Mouse (Mus musculus) spleen, postnatal 14 days (tissue): ENCODE measurements around the gene Sik3.

Experiments used
- DNase-seq, 2 experiments: peaks; one replicate each; pipeline ENCODE4 v3.0.0; 2021 to 2022; ENCODE audit warnings: low spot score in 2 of 2

The Sik3 gene

DNA sequence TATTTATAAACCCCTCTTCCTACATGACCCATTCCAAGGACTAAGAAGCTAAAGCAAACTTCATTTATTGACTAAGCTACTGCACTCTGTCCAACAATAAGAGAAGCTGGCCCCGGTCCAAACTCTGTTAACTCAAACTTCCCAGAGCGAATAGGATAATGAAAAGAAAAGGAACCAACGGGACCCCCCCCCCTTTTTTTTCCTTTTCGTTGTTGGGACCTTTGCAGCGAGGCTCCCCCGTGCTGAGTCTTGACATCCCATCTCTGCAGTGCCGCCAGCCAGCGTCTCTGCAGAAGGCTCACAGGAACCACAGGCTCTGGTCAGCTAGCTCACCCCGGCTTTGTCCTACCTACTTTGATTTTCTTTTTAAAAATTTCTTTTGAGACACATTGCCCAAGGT, 3.2 kb downstream of the Sik3 start:
- no peak for DNase-seq

DNA sequence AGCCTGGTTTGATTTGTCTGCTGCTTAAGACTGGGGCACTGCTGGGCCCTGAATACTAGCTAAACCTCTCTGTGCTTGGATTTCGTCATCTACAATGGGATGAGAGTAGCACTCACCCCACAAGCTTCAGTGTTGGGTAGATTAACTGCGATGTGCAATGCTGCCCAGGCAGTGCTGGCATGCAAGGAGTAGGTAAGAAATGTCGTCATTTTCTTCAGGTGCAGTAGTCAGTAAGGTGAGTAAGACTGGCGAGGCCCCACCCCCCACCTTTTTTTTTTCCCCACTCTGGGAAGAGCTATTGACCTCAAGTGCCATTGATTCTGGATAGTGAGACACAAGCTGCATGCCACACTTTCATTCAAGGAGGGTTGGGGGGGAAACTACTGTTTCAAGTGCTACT, 3.8 kb downstream of the Sik3 start:
- no peak for DNase-seq

- no peak for DNase-seq
These were observed 5.7 kb downstream of the Sik3 start for GRCm38 (mm10) chr9:46018316-46018715.

DNA sequence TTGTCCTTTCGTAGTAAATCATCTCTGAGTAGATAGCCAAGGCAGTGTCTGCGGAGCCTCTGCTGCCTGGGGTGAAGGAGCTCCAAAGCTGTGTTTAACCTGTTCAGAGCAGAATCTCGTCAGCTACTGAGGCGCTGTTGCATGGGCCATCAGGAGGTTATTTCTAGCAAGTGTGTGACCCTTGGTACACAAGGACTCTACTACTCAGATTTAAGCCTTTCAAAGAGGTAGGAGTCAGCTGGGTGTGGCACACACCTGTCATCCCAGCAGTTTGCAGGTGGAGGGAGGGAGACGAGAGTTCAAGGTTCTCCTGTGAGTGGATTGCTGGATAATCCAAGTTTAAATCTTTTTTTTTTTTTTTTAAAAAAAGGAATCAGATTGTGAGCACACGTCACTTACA, 7.4 kb downstream of the Sik3 start:
- DNase-seq: no peak

- DNase-seq: no peak
These were observed 11.0 kb downstream of the Sik3 start for GRCm38 (mm10) chr9:46023591-46023990.

DNA sequence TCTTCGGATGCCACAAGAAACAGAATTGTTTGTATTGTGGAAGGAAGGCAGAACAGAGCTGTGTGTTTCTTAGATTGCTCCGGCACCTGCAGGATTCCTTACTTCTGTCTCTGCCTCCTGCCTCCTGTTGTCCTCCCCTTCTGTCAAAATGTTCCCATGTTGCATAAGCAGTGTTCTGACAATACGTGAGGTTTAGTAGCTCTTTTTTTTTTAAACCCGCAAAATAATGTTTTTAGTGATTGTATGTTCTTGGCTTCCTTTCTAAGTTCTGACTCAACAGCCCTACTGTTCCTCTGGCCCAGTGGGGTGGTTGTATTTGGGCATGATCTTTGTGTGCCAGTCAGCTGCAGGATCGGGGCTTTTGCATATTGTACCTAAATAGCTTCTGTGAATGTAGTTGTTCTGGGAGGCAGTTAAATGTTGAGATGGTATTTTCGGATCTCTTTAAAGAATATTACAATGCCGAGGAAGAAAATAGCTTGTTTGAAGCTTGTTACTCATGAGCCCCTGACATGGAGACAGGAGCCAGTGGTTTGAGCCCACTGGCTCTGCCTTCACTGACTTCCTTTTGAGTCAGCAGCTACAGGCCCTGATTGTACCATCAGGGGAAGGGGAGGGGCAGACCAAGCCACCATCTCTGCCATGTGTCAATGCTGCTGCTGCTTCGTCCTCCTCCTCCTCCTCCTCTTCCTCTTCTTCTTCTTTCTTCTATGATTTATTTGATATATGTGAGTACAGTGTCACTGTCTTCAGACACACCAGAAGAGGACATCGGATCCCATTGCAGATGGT, 13.6 kb downstream of the Sik3 start:
- no peak for DNase-seq

DNA sequence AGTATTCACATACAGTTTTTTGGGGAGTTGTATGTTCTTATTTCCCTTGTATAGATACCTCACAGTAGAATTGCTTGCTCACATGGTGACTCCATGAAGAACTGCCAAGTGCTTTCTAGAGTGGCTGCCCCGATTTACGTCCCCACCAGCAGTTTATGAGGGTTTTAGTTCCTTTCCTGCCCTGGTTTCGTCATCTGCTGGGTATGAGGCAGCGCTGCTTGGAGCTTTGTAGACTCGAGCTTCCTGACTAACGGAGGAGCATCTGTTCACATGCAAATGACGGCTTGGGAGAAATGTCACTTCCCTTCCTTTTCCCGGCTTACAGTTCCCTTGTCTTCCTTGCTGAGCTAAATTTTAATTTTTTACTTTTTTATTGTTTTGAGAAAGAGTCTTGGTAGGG, 15.4 kb downstream of the Sik3 start:
- DNase-seq: no peak

- no peak for DNase-seq
These were observed 16.9 kb downstream of the Sik3 start for GRCm38 (mm10) chr9:46029534-46029933.

- no peak for DNase-seq
These were observed 17.6 kb downstream of the Sik3 start for GRCm38 (mm10) chr9:46030184-46030583.

GRCm38 (mm10) chr9:46030968-46031367, 18.3 kb downstream of the Sik3 start:
- DNase-seq: no peak

- no peak for DNase-seq
These were observed 19.6 kb downstream of the Sik3 start for GRCm38 (mm10) chr9:46032190-46032589.

GRCm38 (mm10) chr9:46033058-46033457, 20.4 kb downstream of the Sik3 start:
- no peak for DNase-seq

- no peak for DNase-seq
These were observed 21.2 kb downstream of the Sik3 start for GRCm38 (mm10) chr9:46033862-46034261.

GRCm38 (mm10) chr9:46035290-46035871, 22.8 kb downstream of the Sik3 start:
- DNase-seq: no peak

DNA sequence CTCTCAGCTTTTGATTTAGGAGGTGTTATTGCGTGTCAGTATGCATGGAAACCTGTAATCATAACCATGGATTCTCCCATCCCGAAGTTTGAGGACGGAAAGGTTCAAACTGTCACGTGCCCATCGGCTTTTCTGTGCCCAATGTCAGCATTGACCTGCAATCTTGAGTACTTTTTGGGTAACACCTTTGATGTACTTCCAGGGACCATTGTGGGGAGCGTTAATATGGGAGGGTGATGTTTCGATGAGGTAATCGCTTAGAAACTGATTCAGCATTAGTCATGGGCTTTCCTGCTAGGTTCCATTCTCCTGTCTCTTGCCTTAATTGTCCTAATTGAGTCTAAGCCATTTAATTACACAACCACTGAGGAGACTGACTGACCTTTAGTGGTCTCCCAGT, 24.3 kb downstream of the Sik3 start:
- DNase-seq: no peak

GRCm38 (mm10) chr9:46038786-46039185, 26.2 kb downstream of the Sik3 start:
- no peak for DNase-seq

- DNase-seq: no peak
These were observed 28.6 kb downstream of the Sik3 start for GRCm38 (mm10) chr9:46041186-46041585.

DNA sequence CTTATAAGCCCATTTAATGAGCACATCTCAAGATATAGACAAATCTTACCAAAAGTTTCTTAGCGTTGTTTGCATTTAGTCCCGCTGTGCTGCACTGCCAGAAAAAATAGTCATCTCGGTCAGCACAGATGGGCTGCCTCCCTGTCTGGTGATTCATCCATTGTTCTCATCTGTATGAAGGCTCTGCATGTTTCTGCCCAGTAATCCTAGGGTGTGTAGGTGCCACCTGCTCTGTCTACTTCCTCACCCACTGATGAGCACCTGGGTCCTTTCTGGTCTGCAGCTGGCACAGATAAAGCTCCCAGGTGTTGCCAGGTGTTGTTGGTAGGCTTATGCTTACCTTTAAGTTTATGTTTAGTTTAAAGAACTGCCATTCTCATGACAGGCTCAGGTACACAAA, 29.8 kb downstream of the Sik3 start:
- no peak for DNase-seq

DNA sequence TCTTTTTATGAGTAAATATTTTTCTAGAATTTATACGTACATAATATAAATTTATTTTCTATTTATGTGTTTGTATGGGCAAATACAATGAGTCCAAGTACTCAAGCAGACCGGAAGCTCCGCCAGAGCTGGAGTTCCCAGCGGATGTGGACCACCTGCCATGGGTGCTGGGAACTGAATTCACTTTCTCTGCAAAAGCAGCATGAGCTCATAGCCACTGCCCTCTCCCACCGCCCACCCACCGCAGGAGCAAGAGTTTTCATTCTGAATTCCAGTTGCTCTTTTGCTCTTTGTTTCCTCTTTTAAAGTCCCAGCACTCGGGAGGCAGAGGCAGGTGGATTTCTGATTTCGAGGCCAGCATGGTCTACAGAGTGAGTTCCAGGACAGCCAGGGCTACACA, 31.0 kb downstream of the Sik3 start:
- no peak for DNase-seq

DNA sequence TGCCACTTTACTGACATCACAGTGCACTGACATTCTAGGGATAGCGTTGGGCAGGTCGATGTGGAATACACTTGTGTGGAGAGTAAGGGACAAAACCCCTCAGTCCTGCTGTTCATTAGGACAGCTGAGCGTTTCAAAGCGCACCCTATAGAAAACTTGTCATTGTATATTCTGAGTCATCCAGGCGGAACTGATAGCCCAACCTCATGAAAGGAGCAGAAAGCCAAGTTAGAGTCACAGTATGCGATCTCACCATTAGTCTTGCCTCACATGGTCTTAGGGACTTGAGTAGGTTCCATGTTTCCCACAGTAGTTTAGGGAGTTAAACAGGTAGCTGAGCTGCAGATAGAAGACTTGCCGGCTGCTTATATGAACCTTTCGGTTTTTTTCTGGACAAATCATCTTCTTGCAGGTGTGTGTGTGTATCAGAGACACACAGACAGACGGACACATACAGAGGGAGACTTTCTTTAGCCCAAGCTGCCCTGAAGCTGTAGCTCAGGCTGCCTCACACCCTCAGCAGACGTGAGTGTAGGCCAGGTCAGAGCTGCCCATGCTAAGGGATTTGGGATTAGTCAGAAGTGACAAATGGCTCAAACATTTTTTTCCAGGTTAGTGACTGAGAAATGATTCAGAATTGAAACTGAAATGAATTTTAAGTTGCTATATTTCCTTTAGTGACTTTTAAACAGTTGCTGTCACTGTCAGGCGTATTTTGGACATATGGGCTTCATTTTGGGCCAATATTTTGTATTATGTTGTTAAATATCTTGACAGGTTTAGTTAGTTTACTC, 34.3 kb downstream of the Sik3 start:
- no peak for DNase-seq

- no peak for DNase-seq
These were observed 36.9 kb downstream of the Sik3 start for GRCm38 (mm10) chr9:46049525-46049924.

DNA sequence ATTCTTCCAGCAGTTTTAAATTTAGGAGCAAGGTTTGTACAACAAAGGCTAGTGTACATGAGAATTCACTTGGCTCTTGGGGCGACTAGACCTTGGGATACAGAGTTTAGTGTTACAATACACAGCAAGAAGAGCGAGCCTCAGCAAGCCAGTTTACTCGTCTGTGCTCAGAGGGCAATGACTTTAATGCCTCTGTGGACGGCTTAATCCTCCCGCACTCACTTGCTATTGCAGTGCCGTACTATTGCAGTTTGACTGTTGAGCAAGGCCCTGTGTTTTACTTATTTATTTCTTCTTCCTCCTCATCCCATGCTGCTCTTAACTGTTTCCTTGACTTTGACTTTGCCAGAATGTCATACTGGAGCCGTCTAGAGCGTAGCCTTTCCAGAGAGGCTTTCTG, 37.6 kb downstream of the Sik3 start:
- DNase-seq: no peak
